ENCODE assay signal across 22 mouse cellular contexts in genomic region chr6:115832152-115832850, GRCm38 (mm10). TPM values are rescaled to one million over a fixed set of nuclear protein-coding genes. Genes with fewer than 3 reads are reported as not detected.
DNase-seq lines count a peak whose midpoint lies in the region; ATAC-seq and TF ChIP-seq lines count a peak whose summit lies in the region.
"Had no signal": no experiment of that assay in that cellular context is flagged by ENCODE, and none has a peak within 500 bp of the region (broad histone marks: within the 10 kb centered on the region; RNA-seq: fewer than 3 reads in every experiment).

No protein-coding gene starts in this region.

- no peak overlapping the region for H3K4me2 ChIP-seq in liver, embryonic 14.5 days (ENCODE audit: low read depth)
- H3K4me2 ChIP-seq: forebrain, embryonic 13.5 days; heart, embryonic 11.5 days; hindbrain, embryonic 12.5 days; hindbrain, embryonic 15.5 days had no signal

- DNase-seq in liver, embryonic 14.5 days (ENCODE audit: low read depth in 3 of 3, low spot score in 3 of 3) = no peak
- DNase-seq in liver (no peak), NIH3T3 (ENCODE audit: low read depth) (peak; percentile 29)
- no peak for DNase-seq in adrenal gland, postnatal 10 days
- DNase-seq in left cerebral cortex, postnatal 25 days (ENCODE audit: low spot score in 2 of 2) = no peak
- DNase-seq: adrenal gland, adult 8-10 months; adrenal gland, postnatal 36 days; cerebellum, adult 18-20 months; cerebellum, adult 9-10 months; cerebellum, postnatal 14 days; gastrocnemius, adult 2 months; gastrocnemius, postnatal 14 days; heart, adult 11 months had no signal

- no peak overlapping the region for H3K9ac ChIP-seq in liver, embryonic 14.5 days (replicated peaks)
- H3K9ac ChIP-seq: forebrain, embryonic 13.5 days; hindbrain, embryonic 12.5 days; hindbrain, embryonic 15.5 days had no signal

- H3K4me3 ChIP-seq in liver, embryonic 14.5 days (ENCODE audit: insufficient read depth in 1 of 2, low read depth in 2 of 2, low read length in 2 of 2) = no peak overlapping the region
- H3K4me3 ChIP-seq: forebrain, embryonic 10.5 days; forebrain, embryonic 13.5 days; gastrocnemius, adult 2 months; hindbrain, embryonic 12.5 days; hindbrain, embryonic 15.5 days had no signal

- 72% methylated on average over 2 of the region's 2 CpGs for WGBS in liver, embryonic 14.5 days (ENCODE audit: insufficient replicate concordance)

- peaks cover 7 to 17% of the 10 kb centered on the region in 2 experiments for H3K4me1 ChIP-seq in liver, embryonic 14.5 days (replicated peaks; ENCODE audit: control insufficient read depth in 2 of 2, insufficient read depth in 2 of 2, low read length in 1 of 2)
- H3K4me1 ChIP-seq: forebrain, embryonic 13.5 days had no signal

- no peak for TF ChIP-seq EP300 in liver, embryonic 14.5 days (IDR thresholded peaks at IDR 0.05; ENCODE audit: low read depth)

- no peak overlapping the region for H3K27ac ChIP-seq in liver, embryonic 14.5 days
- H3K27ac ChIP-seq: forebrain, embryonic 10.5 days; forebrain, embryonic 13.5 days; gastrocnemius, adult 2 months; hindbrain, embryonic 12.5 days; hindbrain, embryonic 15.5 days had no signal

- H3K9me3 ChIP-seq in liver, embryonic 14.5 days (ENCODE audit: control insufficient read depth, low read length) = no peaks in the 10 kb centered on the region
- H3K9me3 ChIP-seq: forebrain, embryonic 10.5 days; forebrain, embryonic 13.5 days; hindbrain, embryonic 12.5 days; hindbrain, embryonic 15.5 days had no signal

- no peaks in the 10 kb centered on the region for H3K27me3 ChIP-seq in liver, embryonic 14.5 days (ENCODE audit: control insufficient read depth, insufficient read depth, low read length)
- H3K27me3 ChIP-seq: forebrain, embryonic 13.5 days; hindbrain, embryonic 12.5 days; hindbrain, embryonic 15.5 days had no signal

- ATAC-seq in liver, embryonic 14.5 days (ENCODE audit: insufficient read depth) = peak; percentile 50
- ATAC-seq in megakaryocyte progenitor cell, adult 5-6 weeks (replicated peaks; ENCODE audit: poor library complexity) = peak; percentile 67
- ATAC-seq: activated CD4-positive, CD25-positive, alpha-beta regulatory T cell, adult 4 months; forebrain, embryonic 13.5 days; forebrain, embryonic 16.5 days had no signal

- intact Hi-C loops in left cerebral cortex, postnatal 25 days (cut with DNase I) = no loop called here

- no peaks in the 10 kb centered on the region for H3K36me3 ChIP-seq in liver, embryonic 14.5 days (replicated peaks; ENCODE audit: control insufficient read depth, insufficient read depth, low read depth)
- H3K36me3 ChIP-seq: hindbrain, embryonic 12.5 days; hindbrain, embryonic 15.5 days had no signal

- TF ChIP-seq CTCF in liver, embryonic 14.5 days (IDR thresholded peaks at IDR 0.05; ENCODE audit: low read depth) = no peak

RNA-seq across cellular contexts. Expression of gene Efcab12, which starts 5.9 kb away (rescaled TPM):
- polyA plus RNA-seq in liver, embryonic 14.5 days (2012; rRNA removed) = 0.09 and 0.11 TPM in 2 replicates
- polyA plus RNA-seq in liver, embryonic 14.5 days (2014; fragmentation: Nextera tagmentation; extraction: Ambion mirVana) = 0.06 TPM in 1 of 2 replicates, not detected in the other
- total RNA-seq in megakaryocyte progenitor cell, adult 5-6 weeks (2015) = 0.20 TPM in 2 replicates
- 0.42 TPM in 1 of 2 replicates, not detected in the other for total RNA-seq in megakaryocyte progenitor cell, adult 5-6 weeks (2017)
- total RNA-seq in adrenal gland, postnatal 10 days (2021) = under 1 TPM; 0.57 to 1.00 TPM
- 1 to 10 TPM; 3.6 to 4.5 TPM for total RNA-seq in left cerebral cortex, postnatal 25 days (2021)
- total RNA-seq: gastrocnemius, adult 2 months; hematopoietic stem cell, adult 5-6 weeks had no signal

RNA-seq across cellular contexts. Expression of gene Mbd4, which starts 20.9 kb away (rescaled TPM):
- 3.8 and 6.4 TPM in 2 replicates for polyA plus RNA-seq in liver, embryonic 14.5 days (2012; rRNA removed)
- polyA plus RNA-seq in liver, embryonic 14.5 days (2014; fragmentation: Nextera tagmentation; extraction: Ambion mirVana) = 5.8 and 9.3 TPM in 2 replicates
- 10.4 and 12.3 TPM in 2 replicates for total RNA-seq in megakaryocyte progenitor cell, adult 5-6 weeks (2015)
- 19.7 and 25.9 TPM in 2 replicates for total RNA-seq in megakaryocyte progenitor cell, adult 5-6 weeks (2017)
- 1 to 10 TPM; 3.6 to 5.2 TPM for total RNA-seq in adrenal gland, postnatal 10 days (2021)
- total RNA-seq in left cerebral cortex, postnatal 25 days (2021) = 1 to 10 TPM; 8.1 to 9.1 TPM

RNA-seq across cellular contexts. Expression of gene Ift122, which starts 21.0 kb away (rescaled TPM):
- polyA plus RNA-seq in liver, embryonic 14.5 days (2012; rRNA removed) = 1.6 and 1.7 TPM in 2 replicates
- polyA plus RNA-seq in liver, embryonic 14.5 days (2014; fragmentation: Nextera tagmentation; extraction: Ambion mirVana) = 1.9 TPM in 2 replicates
- 1.7 and 1.8 TPM in 2 replicates for total RNA-seq in megakaryocyte progenitor cell, adult 5-6 weeks (2015)
- total RNA-seq in megakaryocyte progenitor cell, adult 5-6 weeks (2017) = 3.2 and 3.9 TPM in 2 replicates
- 10 to 100 TPM; 13.4 to 16.0 TPM for total RNA-seq in adrenal gland, postnatal 10 days (2021)
- 10 to 100 TPM; 30.0 to 30.9 TPM for total RNA-seq in left cerebral cortex, postnatal 25 days (2021)

RNA-seq across cellular contexts. Expression of gene Rpl32, which starts 23.8 kb away (rescaled TPM):
- polyA plus RNA-seq in liver, embryonic 14.5 days (2012; rRNA removed) = 986 and 1,878 TPM in 2 replicates
- polyA plus RNA-seq in liver, embryonic 14.5 days (2014; fragmentation: Nextera tagmentation; extraction: Ambion mirVana) = 1,452 and 1,510 TPM in 2 replicates
- total RNA-seq in megakaryocyte progenitor cell, adult 5-6 weeks (2015) = 4,905 and 5,125 TPM in 2 replicates
- 5,456 and 6,333 TPM in 2 replicates for total RNA-seq in megakaryocyte progenitor cell, adult 5-6 weeks (2017)
- total RNA-seq in adrenal gland, postnatal 10 days (2021) = 1,000 to 10,000 TPM; 1,305 to 1,319 TPM
- 100 to 1,000 TPM; 443 to 458 TPM for total RNA-seq in left cerebral cortex, postnatal 25 days (2021)

RNA-seq across cellular contexts. Expression of gene Cand2, which starts 58.0 kb away (rescaled TPM):
- 2.4 and 2.8 TPM in 2 replicates for polyA plus RNA-seq in liver, embryonic 14.5 days (2012; rRNA removed)
- 1.7 and 2.5 TPM in 2 replicates for polyA plus RNA-seq in liver, embryonic 14.5 days (2014; fragmentation: Nextera tagmentation; extraction: Ambion mirVana)
- total RNA-seq in megakaryocyte progenitor cell, adult 5-6 weeks (2015) = 2.5 and 2.8 TPM in 2 replicates
- 1.5 and 1.7 TPM in 2 replicates for total RNA-seq in megakaryocyte progenitor cell, adult 5-6 weeks (2017)
- total RNA-seq in adrenal gland, postnatal 10 days (2021) = 10 to 100 TPM; 10.4 to 16.1 TPM
- 1 to 10 TPM; 2.0 to 2.2 TPM for total RNA-seq in left cerebral cortex, postnatal 25 days (2021)
